Mouse (Mus musculus) ES-Bruce4 (cell line): ENCODE measurements around the gene Fbxl21. TPM values are rescaled to one million over a fixed set of nuclear protein-coding genes. Genes with fewer than 3 reads are reported as not detected.

ENCODE experiments used
- H3K27ac ChIP-seq: 2 replicates; pipeline ENCODE4 v1.5.1; 2012; ENCODE audit warnings: low read length, inconsistent platforms; ENCODE audit not compliant: insufficient read depth
- H3K27me3 ChIP-seq: 2 replicates; pipeline ENCODE4 v1.6.1; 2012; ENCODE audit warnings: mild to moderate bottlenecking, low read length, inconsistent platforms; ENCODE audit not compliant: control insufficient read depth, poor library complexity, insufficient read depth, severe bottlenecking
- H3K36me3 ChIP-seq: 2 replicates; pipeline ENCODE4 v1.6.1; 2012; ENCODE audit warnings: inconsistent platforms, mild to moderate bottlenecking, low read length, moderate library complexity; ENCODE audit not compliant: control insufficient read depth, poor library complexity, insufficient read depth, severe bottlenecking
- H3K4me1 ChIP-seq: one replicate; pipeline ENCODE4 v1.8.1; 2011; ENCODE audit warnings: low read length; ENCODE audit not compliant: control insufficient read depth, insufficient read depth
- H3K4me3 ChIP-seq: 2 replicates; pipeline ENCODE4 v1.5.1; 2011; ENCODE audit warnings: low read depth, mild to moderate bottlenecking, low read length
- H3K9ac ChIP-seq: 2 replicates; pipeline ENCODE4 v1.6.1; 2012; ENCODE audit warnings: low read depth, mild to moderate bottlenecking, inconsistent platforms; ENCODE audit not compliant: poor library complexity, severe bottlenecking
- H3K9me3 ChIP-seq: replicated peaks from 2 replicates; pipeline ENCODE4 v1.6.1; 2012; ENCODE audit warnings: mild to moderate bottlenecking, low read length, inconsistent platforms; ENCODE audit not compliant: control insufficient read depth, poor library complexity, insufficient read depth, severe bottlenecking
- CTCF ChIP-seq: IDR thresholded peaks from one replicate; pipeline ENCODE4 v1.8.1; 2011; ENCODE audit warnings: low read depth, low read length
- EP300 ChIP-seq: IDR thresholded peaks from 2 replicates; pipeline ENCODE4 v1.6.1; 2011; ENCODE audit warnings: low read depth, low read length; ENCODE audit not compliant: insufficient read depth
- POLR2A ChIP-seq: IDR thresholded peaks from one replicate; pipeline ENCODE4 v1.8.1; 2011; ENCODE audit warnings: low read length; ENCODE audit not compliant: insufficient read depth
- polyA plus RNA-seq: library from polyadenylated mRNA; stranded (reverse); fragments of >200 nt; gene quantifications from 2 replicates; pipeline ENCODE4 v1.2.4, GENCODE M21; 2011; ENCODE audit warnings: low read depth; ENCODE audit not compliant: missing spikeins, insufficient read depth, insufficient read length

The Fbxl21 gene
- polyA plus RNA-seq, 1 experiment: 2.7 TPM

DNA sequence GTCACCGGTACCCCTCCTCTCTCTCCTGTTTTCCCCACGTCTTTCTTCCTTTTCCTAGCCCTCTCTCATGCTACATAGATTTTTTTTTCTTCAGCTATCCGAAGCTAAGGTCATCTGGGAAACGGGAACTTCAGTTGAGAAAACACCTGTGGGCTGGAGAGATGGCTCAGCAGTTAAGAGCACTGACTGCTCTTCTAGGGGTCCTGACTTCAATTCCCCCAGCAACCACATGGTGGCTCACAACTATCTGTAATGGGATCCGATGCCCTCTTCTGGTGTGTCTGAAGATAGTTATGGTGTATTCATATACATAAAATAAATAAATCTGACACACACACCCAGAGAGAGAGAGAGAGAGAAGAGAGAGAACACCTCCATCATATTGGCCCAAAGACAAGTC is 13.3 kb downstream of the Fbxl21 start:
- no peak overlapping the region for H3K4me3 ChIP-seq
- H3K9me3 ChIP-seq: no peaks in the 10 kb centered on the region; the same call in 1 of the 2 replicates
- TF ChIP-seq CTCF: no peak
- no peak for TF ChIP-seq POLR2A
- TF ChIP-seq EP300: no peak
- no peaks in the 10 kb centered on the region for H3K27me3 ChIP-seq
- H3K4me1 ChIP-seq: no peaks in the 10 kb centered on the region
- H3K36me3 ChIP-seq: no peaks in the 10 kb centered on the region
- H3K27ac ChIP-seq: no peak overlapping the region
- H3K9ac ChIP-seq: no peak overlapping the region

DNA sequence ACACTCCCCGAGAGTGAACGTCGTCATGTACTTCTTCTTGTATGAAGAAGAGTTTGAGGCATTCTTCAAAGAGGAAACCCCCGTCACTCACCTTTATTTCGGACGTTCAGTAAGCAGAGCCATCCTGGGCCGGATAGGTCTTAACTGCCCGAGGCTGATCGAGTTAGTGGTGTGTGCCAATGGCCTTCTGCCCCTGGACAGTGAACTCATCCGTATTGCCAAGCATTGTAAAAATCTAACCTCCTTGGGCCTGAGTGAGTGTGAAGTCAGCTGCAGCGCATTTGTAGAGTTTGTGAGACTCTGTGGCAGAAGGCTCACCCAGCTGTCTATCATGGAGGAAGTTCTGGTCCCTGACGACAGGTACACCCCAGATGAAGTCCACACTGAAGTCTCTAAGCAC is 14.8 kb downstream of the Fbxl21 start:
- Histone ChIP-seq H3K4me1 (no peaks in the 10 kb centered on the region), H3K27ac (no peak overlapping the region), H3K27me3 (no peaks in the 10 kb centered on the region), H3K9ac (no peak overlapping the region), H3K4me3 (no peak overlapping the region), H3K36me3 (no peaks in the 10 kb centered on the region), H3K9me3 (no peaks in the 10 kb centered on the region; the same call in 1 of the 2 replicates)
- TF ChIP-seq CTCF (no peak), EP300 (no peak), POLR2A (no peak)

DNA sequence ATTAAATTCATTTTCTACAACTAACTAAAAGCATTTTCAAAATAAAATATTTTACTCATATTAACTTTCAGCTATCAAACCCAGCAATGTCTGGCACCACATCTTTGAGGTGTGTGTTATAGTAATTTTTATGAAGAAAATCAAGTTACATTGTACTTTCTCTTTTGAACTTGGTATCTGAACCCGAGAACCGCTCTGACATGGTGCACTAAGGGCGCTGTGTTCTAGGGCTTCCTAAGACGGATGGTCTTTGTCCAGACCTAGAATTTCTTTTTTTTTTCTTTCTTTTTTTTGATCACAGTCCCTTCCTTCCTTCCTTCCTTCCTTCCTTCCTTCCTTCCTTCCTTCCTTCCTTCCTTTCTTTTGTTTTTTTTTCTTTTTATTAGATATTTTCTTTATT is 17.6 kb downstream of the Fbxl21 start:
- Histone ChIP-seq H3K27ac (no peak overlapping the region), H3K27me3 (no peaks in the 10 kb centered on the region), H3K4me3 (no peak overlapping the region), H3K9ac (no peak overlapping the region), H3K4me1 (no peaks in the 10 kb centered on the region), H3K9me3 (no peaks in the 10 kb centered on the region), H3K36me3 (no peaks in the 10 kb centered on the region)
- TF ChIP-seq CTCF: no peak
- TF ChIP-seq EP300: no peak
- TF ChIP-seq POLR2A: no peak

DNA sequence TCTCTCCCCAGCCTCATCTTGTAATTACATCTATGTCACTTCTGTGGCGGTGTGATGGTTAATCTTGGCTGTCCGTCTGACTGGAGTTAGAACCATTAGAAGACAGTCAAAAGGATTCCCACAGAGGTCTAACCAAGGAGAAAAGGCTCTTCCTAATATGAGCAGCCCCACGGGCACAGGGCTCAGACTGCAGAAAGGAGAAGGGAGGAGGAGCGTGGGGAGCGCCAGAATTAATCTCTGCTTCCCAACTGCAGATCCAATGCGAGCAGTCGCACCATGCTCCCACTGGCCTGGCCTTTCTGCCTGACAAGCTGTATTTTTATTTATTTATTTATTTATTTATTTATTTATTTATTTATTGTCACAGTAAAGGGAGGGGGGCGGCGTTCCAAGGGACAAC is 21.5 kb downstream of the Fbxl21 start:
- H3K4me1 ChIP-seq: no peaks in the 10 kb centered on the region
- TF ChIP-seq CTCF (no peak), EP300 (no peak), POLR2A (no peak)
- no peaks in the 10 kb centered on the region for H3K27me3 ChIP-seq
- H3K36me3 ChIP-seq: no peaks in the 10 kb centered on the region
- H3K9me3 ChIP-seq: no peaks in the 10 kb centered on the region
- H3K27ac ChIP-seq: no peak overlapping the region
- H3K9ac ChIP-seq: no peak overlapping the region
- no peak overlapping the region for H3K4me3 ChIP-seq

DNA sequence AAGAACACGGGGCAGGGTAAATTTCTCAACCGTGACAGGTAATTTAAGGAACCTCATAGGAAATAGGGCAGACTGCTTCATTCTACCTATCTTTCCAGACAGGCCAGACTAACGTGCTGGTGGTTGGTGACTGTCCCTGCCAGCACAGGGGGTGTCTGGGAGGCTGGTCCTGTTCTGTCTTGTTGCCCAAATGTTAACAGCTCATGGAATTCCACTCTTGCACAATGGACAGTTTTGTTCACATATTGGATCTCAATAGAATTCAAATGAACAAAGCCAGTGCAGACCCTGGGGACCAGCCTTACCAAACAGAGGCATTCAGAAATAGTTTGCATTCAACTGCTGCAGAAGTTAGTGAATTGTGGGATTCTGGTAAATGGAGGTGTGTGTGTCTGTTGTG is 22.7 kb downstream of the Fbxl21 start:
- no peaks in the 10 kb centered on the region for H3K27me3 ChIP-seq
- H3K36me3 ChIP-seq: no peaks in the 10 kb centered on the region
- H3K9ac ChIP-seq: no peak overlapping the region
- H3K4me3 ChIP-seq: no peak overlapping the region
- no peaks in the 10 kb centered on the region for H3K4me1 ChIP-seq
- H3K9me3 ChIP-seq: no peaks in the 10 kb centered on the region
- TF ChIP-seq CTCF (no peak), EP300 (no peak), POLR2A (no peak)
- H3K27ac ChIP-seq: no peak overlapping the region

DNA sequence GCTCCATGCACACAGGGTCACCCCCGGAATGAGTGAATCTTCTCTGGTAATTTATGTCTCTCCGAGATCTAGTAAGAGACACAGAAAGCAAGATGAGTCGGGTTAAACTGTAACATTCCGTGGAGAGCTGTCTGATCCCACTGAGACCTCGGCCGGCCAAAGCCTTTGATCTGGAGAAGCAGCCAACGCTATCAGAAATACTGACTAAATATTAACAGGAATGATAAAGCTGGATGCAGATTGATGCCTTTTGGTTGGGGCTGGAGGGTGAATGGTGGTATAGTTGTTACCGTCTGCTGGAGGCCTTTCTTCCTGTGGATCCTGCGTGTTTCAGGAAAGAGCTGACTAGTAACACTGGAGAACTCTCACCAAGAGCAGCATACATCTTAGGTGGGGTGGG is 26.1 kb downstream of the Fbxl21 start, which contains the start of gene Lect2:
Gene Lect2 (minus strand): TSS at position 102 of the 400 bp plus-strand sequence.
- H3K36me3 ChIP-seq: no peaks in the 10 kb centered on the region
- no peaks in the 10 kb centered on the region for H3K9me3 ChIP-seq
- no peaks in the 10 kb centered on the region for H3K27me3 ChIP-seq
- H3K4me1 ChIP-seq: no peaks in the 10 kb centered on the region
- H3K27ac ChIP-seq: no peak within 1 kb of the TSS
- no peak within 1 kb of the TSS for H3K4me3 ChIP-seq
- TF ChIP-seq CTCF: no peak
- TF ChIP-seq EP300: no peak
- no peak for TF ChIP-seq POLR2A
- no peak within 1 kb of the TSS for H3K9ac ChIP-seq
